Mouse (Mus musculus): ENCODE data around the gene Chga.

- TF ChIP-seq POLR2A (IDR thresholded peaks at IDR 0.05; ENCODE audit: low read depth, low read length) (no peak), CTCF (IDR thresholded peaks at IDR 0.05; ENCODE audit: extremely low read depth, insufficient read length, insufficient replicate concordance, low read depth, low read length) (no peak)
Measured at GRCm38 (mm10) chr12:102555850-102556249, 1.1 kb downstream of the Chga start.

Measured in small intestine, adult 2 months (tissue).